Mouse (Mus musculus): Measurements from ENCODE around the gene Tmem204.

DNA sequence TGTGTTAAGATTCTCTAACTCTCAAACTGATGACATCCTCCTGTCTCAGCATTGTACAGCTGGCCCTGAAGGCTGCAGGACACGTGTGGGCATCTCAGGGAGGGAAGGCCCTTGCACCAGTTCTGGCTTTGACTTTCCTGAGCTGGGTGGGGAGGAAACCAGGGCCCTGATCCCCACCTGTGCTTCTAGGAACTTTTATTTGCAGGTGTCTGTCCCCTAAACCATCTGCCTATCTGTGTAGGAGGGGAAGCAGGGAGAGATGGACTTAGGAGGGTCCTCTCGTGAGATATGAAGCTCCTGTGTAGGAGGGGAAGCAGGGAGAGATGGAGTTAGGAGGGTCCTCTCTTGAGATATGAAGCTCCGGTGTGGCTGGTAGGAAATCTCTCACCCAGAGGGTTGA is 504 bp downstream of the Tmem204 start:
- TF ChIP-seq CTCF (IDR thresholded peaks at IDR 0.05; ENCODE audit: low read depth) (no peak), EP300 (IDR thresholded peaks at IDR 0.05; ENCODE audit: low read depth) (no peak)
